Mouse (Mus musculus) T-helper 17 cell (primary cell): Measurements from ENCODE around the gene Spcs3.

Source experiments
- in situ Hi-C, 2 experiments: fragments of 300-600 bp; cut with MboI, MseI; formaldehyde crosslinking; loops; 1 replicate in 1 of 2; 2 replicates in 1 of 2; pipeline ENCODE4 v1.15.1; 2025; ENCODE audit warnings: high pct_unique_total_duplicates in 2 of 2

The Spcs3 gene

DNA sequence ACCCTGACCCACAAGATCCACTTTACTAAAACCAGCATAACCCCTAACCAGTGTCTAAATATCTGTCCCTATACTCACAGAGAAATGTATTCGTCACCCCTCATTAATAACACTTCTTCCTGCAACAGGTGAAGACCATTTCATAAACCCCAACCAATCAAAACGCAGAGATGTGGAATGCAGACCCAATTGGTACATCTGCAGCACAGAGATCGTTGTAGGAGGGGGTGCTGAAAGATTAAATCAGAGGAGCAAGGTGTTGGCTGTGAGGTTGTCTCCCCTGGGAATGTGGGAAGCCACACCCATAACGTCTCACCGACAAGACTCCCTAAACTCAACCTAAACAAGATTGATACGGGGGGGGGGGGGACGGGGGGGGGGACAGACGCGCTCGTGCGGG is 21.0 kb downstream of the Spcs3 start:
- in situ Hi-C loops, result loop anchor here (5.0 to 25.0 kb wide), 5 partner anchors 153 to 1978 kb away; no protein-coding TSS in a partner anchor

DNA sequence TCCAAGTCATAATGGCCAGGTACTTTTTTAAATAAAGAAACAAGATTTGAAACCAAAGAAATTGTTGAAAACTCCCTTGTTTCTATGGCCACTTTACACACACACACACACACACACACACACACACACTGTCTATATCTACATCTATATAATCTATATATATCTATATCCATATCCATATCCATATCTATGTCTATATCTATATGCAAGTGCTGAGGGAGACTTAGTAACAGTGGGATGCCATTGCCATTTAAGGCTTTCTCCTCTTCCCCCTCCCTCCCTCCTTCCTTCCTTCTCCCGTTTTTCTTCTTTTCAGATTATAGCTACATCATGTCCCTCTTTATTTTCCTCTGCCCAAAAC is 21.7 kb downstream of the Spcs3 start:
- in situ Hi-C loops, result loop anchor here (5.0 to 25.0 kb wide), 5 partner anchors 154 to 1979 kb away; no protein-coding TSS in a partner anchor

DNA sequence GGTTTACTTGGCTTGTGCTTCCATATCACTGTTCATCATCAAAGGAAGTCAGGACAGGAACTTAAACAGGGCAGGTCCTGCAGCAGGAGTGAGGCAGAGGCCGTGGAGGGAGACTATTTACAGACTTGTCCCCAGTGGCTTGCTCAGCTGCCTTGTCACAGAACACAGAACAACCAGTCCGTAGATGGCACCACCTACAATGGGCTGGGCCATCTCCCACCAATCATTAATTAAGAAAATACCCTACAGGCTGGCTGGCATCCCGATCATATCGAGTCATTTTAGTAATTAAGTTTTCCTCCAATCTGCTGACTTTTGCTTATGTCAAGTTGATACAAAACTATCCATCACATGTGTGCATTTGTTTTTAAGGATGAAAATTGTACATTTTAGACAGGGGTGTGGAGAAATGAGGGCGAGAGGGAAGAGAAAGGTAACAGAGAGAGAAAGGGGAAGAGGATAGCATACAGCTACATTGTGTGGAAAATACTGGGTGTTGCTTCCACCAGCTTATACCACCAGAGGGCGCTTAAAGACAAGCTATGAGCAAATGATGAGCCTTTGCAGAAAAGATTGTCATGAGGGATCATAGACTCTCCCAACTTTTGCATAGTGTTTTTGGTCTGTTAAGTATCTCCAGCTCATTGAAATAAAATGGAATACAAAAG is 22.2 kb downstream of the Spcs3 start:
- in situ Hi-C loops, result loop anchor here (5.0 to 25.0 kb wide), 5 partner anchors 155 to 1980 kb away; no protein-coding TSS in a partner anchor

DNA sequence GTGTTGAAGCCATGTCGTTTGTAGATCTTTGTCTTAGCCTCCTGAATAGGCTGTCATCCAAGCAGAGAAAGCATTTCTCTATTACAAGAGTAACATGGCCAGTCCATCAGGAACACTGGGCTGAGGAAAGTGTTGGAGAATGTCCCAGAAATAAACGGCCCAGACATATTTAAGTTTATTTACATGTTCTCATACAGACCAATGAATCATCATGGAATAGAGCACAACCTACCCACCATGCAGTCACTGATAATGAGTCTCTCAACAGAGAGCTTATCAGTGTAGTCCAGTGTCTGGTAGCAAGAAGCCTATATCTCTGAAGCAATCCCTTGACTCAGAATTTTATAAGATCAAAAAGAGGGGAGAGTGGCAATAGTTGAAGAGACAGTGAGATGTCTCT is 24.7 kb downstream of the Spcs3 start:
- in situ Hi-C loops, result loop anchor here (5.0 to 25.0 kb wide), 5 partner anchors 157 to 1982 kb away; no protein-coding TSS in a partner anchor

DNA sequence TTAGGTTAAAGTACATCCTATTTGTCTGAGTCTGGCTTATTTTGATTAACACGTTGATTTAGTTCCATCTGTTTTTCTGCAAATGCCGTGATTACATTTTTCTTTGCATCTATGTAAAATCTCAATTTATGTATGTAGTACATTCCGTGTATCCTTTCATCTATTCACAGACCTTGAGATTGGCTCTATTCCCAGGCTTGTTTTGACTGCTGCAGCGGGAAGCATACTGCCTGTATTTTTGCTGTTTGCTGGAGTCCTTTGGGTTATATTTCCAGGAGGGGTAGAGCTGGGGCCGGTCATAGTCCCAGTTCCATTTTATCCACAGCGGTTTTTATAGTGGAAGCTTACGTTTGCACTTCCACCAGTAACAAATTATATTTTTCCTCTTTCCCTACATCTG is 26.7 kb downstream of the Spcs3 start:
- in situ Hi-C loops, result loop anchor here in 1 of 2 experiments (25.0 kb wide), 1 partner anchor 1984 kb away; no protein-coding TSS in a partner anchor

DNA sequence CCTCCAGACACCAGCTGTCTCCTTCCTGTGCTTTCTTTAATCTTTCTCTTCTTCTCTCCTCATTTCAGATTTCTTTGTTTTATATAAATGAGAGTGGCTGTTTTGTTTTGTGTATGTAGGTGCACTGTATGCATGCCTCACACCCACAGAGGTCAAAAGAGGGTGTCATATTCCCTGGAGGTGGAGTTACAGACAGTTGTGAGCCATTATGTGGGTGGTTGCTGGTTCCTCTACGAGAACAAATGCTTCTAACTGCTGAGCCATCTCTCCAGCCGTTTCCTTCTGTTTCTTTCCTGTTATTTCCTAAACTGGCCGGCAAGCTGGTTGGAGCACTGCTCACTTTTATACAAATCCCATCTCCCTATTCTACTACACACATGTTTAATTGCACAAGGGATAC is 35.9 kb downstream of the Spcs3 start:
- in situ Hi-C loops, result loop anchor here (5.0 to 25.0 kb wide), 2 partner anchors 417 to 432 kb away; partner anchors contain the start of gene Vegfc (in 1 of the 2)

DNA sequence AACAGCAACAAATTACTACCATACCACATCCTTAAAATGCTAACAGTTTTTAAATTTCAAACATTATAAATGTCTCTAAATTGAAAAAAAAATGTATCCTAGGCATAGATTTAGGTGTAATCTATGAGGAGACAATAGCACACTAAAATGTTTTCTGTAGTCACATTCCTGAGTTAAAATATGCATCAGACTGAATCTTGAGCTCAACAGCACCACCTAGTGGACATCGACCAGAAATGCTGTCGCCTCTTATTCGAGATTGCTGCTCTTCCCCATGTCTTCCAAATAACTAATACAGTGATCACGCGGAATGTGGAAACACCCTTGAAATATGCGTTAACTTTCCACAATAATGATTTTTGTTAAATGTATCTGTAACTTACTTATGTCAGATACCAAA is 36.7 kb downstream of the Spcs3 start:
- in situ Hi-C loops, result loop anchor here (5.0 to 25.0 kb wide), 2 partner anchors 416 to 431 kb away; partner anchors contain the start of gene Vegfc (in 1 of the 2)

DNA sequence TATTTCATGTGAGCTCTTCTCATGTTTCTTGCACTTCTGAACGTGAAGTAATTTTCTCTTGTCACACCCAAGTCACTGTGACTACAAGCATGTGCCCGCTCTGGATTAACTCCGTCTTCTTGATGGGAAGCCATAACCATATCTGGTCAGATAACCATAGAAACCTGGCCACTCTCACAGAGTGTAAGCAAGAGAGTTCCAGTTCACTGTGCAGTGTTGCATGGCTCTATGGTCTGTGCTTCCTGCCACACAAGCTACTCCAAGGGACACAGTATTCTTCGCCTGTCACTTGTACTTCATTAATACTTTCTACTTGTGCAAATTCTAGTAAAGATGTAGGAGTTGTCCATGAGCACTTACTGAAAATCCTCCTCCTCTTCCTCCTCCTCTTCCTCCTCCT is 37.9 kb downstream of the Spcs3 start:
- in situ Hi-C loops, result loop anchor here (5.0 to 25.0 kb wide), 2 partner anchors 415 to 430 kb away; partner anchors contain the start of gene Vegfc (in 1 of the 2)

DNA sequence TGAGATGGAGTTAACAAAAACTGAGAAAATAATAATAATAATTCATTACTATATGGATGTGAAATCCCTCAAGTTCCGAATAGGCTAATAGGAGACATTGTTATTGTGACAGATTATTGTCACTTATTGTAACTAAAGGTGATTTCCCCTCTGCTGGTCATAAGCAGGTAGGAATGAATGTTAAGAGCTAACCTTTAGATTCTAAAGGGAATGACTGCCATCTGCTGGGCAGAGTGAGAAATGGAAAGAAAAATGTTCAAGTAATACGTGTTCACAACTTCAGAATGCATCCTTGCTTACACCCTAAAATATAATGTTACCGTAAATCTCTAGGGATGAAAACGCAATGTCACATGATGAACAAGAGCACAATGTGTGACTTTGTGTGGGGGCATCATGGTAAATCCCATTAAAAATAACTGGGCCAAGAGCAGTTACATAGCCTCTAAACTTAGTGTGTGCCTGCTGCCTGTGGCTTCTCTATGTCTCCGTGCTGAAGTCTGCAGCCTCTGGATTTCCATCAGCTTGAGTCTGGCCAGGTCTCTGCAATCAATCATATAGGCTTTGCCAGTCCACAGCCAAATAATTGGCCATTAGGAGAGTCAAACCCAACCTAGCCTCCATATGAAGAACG is 38.6 kb downstream of the Spcs3 start:
- in situ Hi-C loops, result loop anchor here (5.0 to 25.0 kb wide), 2 partner anchors 414 to 429 kb away; partner anchors contain the start of gene Vegfc (in 1 of the 2)

DNA sequence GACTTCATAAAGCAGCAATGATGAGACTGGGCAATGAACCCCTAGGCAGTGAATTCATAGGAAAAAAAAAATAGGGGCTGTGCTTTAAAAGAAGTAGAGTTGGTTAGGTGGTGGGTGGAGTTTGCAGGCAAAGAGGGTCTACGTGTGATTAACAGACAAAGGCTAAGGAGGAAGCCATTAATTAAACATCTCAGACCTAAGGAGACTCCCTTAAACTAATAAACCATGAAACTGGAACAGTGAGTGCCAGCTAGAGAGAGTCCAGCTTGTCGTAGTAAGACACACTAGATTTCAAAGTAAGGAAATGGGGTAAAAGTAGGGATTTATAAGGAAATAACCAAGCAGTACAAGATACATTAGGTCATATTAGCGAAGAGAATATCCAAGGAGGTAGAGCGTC is 41.4 kb downstream of the Spcs3 start:
- in situ Hi-C loops, result loop anchor here (5.0 to 25.0 kb wide), 4 partner anchors 336 to 626 kb away; no protein-coding TSS in a partner anchor

DNA sequence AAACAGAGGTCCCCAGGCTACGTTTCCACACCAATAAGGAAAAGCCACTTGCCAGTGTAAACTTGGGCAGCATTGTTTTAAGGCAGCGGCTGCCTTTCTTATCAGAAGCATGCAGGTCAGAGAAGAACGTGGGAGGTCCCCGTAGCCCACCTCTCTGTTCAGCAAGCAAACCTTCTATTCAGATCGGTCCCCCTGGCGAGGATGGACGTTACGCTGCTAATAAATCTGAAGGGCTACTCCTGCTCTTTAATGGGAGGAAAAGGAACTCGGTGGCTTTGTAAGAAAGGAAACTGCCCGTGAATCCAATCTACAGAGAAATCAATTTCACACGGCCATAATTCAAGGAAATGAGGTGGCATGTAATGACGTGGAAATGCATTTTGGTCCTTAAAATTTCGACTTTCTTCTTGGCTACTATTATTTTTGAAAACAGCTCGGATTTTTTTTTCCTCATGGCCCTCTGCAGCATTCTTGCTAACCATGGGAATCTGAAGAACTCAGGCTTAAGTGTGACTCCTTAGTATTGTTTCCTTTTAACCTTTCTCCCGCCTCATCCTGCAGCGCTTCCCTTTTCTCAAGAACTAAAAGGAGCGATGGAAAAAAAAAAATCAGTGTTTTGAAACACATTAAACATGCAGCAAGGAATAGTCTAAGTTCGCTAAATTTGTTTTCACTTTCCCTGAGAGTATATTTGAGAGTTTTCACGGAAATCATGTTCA is 43.1 kb downstream of the Spcs3 start:
- in situ Hi-C loops, result loop anchor here (5.0 to 25.0 kb wide), 4 partner anchors 334 to 624 kb away; no protein-coding TSS in a partner anchor
